Mouse (Mus musculus) midbrain, postnatal 0 days (tissue): ENCODE data around the gene Abhd12b. TPM values are rescaled to one million over a fixed set of nuclear protein-coding genes. Genes with fewer than 3 reads are reported as not detected.
A peak's percentile ranks its signal among the peaks of the same experiment; 100 is the strongest.

ENCODE experiments used
- ATAC-seq: fragments of 200-750 bp; cut with Nextera tagmentation; 2 replicates; pipeline ENCODE4 v1.8.0; 2017; ENCODE audit warnings: moderate number of reproducible peaks, mild to moderate bottlenecking, moderate TSS enrichment, moderate library complexity; ENCODE audit not compliant: low FRiP score
- DNase-seq: peaks from one replicate; pipeline ENCODE4 v3.0.0-alpha.2; 2015; ENCODE audit warnings: low spot score
- H3K27ac ChIP-seq: fragments of 300-500 bp; sonication (generic); 2 replicates; pipeline ENCODE4 v1.5.1; 2014; ENCODE audit warnings: low read depth, mild to moderate bottlenecking, low read length, mixed read lengths
- H3K27me3 ChIP-seq: fragments of 300-500 bp; sonication (generic); 2 replicates; pipeline ENCODE4 v1.6.1; 2014; ENCODE audit warnings: low read length, control low read depth, mixed read lengths; ENCODE audit not compliant: insufficient read depth
- H3K36me3 ChIP-seq: fragments of 300-500 bp; sonication (generic); 2 replicates; pipeline ENCODE4 v1.6.1; 2014; ENCODE audit warnings: low read length, control low read depth, mixed read lengths; ENCODE audit not compliant: insufficient read depth
- H3K4me1 ChIP-seq: fragments of 300-500 bp; sonication (generic); 2 replicates; pipeline ENCODE4 v1.6.1; 2014; ENCODE audit warnings: mild to moderate bottlenecking, control low read depth, antibody characterized with exemption, low read length, mixed read lengths; ENCODE audit not compliant: insufficient read depth
- H3K4me2 ChIP-seq: fragments of 300-500 bp; sonication (generic); 2 replicates; pipeline ENCODE4 v1.6.1; 2014; ENCODE audit warnings: low read depth, mild to moderate bottlenecking, low read length, mixed read lengths; ENCODE audit not compliant: poor library complexity, severe bottlenecking
- H3K4me3 ChIP-seq: fragments of 300-500 bp; sonication (generic); 2 replicates; pipeline ENCODE4 v1.5.1; 2014; ENCODE audit warnings: low read depth, mild to moderate bottlenecking, low read length, moderate library complexity
- H3K9ac ChIP-seq: fragments of 300-500 bp; sonication (generic); replicated peaks from 2 replicates; pipeline ENCODE4 v1.6.1; 2014; ENCODE audit warnings: mild to moderate bottlenecking, low read length, moderate library complexity, mixed read lengths; ENCODE audit not compliant: poor library complexity, severe bottlenecking
- H3K9me3 ChIP-seq: fragments of 300-500 bp; sonication (generic); 2 replicates; pipeline ENCODE4 v1.6.1; 2016; ENCODE audit warnings: low read length, control low read depth
- CTCF ChIP-seq: IDR thresholded peaks from 2 replicates; pipeline ENCODE4 v1.5.1; 2016; ENCODE audit warnings: antibody characterized with exemption, mild to moderate bottlenecking
- WGBS: fragments of 180-500 bp; shearing (Covaris S2); extraction: QIAGEN DNeasy Blood & Tissue Kit; methylation state at CpG from one replicate; pipeline ENCODE4 v1.1.7; 2014; 5-methylcytosine and 5-hydroxymethylcytosine counted together
- polyA plus RNA-seq: library from polyadenylated mRNA; unstranded; fragments of >200 nt; fragmentation: Nextera tagmentation; extraction: Ambion mirVana; gene quantifications from 2 replicates; pipeline ENCODE4 v1.2.1, GENCODE M21; 2015
- total RNA-seq: library from RNA; depleted of rRNA; stranded (reverse); fragments of >200 nt; gene quantifications from 2 replicates; pipeline ENCODE4 v1.2.3, GENCODE M21; 2014

The Abhd12b gene
- total and polyA plus RNA-seq, 2 experiments from 2014 or later: 0.19 TPM; not detected in 1

DNA sequence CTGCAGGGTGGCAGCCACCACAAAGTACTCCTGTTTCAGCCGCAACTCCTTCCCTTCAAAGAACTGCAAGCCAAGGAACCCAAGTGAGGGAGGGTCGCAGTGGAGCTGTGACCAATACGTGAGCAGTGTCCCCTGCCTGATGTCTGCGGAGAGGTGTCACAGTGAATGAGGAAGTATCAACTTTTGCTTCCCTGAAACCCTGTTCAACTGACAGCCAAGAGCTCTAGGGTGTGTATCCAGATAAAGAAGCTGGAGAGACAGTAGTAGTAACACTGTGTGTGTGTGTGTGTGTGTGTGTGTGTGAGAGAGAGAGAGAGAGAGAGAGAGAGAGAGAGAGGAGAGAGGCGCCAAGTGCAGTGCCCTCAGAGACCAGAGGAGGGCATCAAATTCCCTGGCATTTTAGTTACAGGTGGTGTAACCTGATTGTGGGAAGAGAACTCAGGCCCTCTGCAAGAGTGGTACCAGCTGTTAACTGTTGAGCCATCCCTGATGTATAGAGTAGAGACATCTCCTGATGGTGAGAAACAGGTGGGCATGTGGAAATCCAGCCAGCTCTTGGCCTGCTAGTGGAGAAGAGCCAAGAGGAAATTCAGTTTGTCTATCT, 48.1 kb downstream of the Abhd12b start:
- 70% methylated on average over 5 of the region's 5 CpGs for WGBS
- Histone ChIP-seq H3K9ac (no peak overlapping the region), H3K4me3 (no peak overlapping the region), H3K4me1 (no peaks in the 10 kb centered on the region), H3K27me3 (no peaks in the 10 kb centered on the region), H3K27ac (no peak overlapping the region), H3K4me2 (no peak overlapping the region), H3K36me3 (no peaks in the 10 kb centered on the region), H3K9me3 (no peaks in the 10 kb centered on the region)
- peak; percentile 27; the same call in 1 of the 2 replicates for TF ChIP-seq CTCF
- no peak for DNase-seq
- no peak for ATAC-seq

DNA sequence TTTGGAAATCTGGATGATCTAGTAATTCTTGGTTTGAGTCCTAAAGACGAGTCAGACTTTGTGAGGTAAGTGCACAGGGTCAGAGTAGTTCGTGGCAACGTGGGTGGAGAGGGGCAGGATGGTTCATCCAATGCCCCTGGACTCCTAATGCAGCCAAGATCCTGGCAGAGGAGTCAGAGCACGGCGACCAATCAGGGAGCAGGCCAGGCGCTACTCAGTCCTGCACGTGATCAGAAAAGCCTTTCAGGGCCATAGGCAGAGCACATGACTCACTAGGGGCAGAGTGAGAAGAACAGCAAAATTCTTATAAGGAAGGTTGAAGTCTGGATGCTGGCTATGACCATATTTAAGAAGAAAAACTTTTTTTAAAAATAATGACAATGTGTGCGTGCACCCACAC, 50.5 kb downstream of the Abhd12b start:
- DNase-seq: no peak
- H3K27me3 ChIP-seq: no peaks in the 10 kb centered on the region
- no peak overlapping the region for H3K9ac ChIP-seq
- no peaks in the 10 kb centered on the region for H3K4me1 ChIP-seq
- ATAC-seq: no peak
- H3K27ac ChIP-seq: no peak overlapping the region
- 81% methylated on average over 8 of the region's 8 CpGs for WGBS
- H3K9me3 ChIP-seq: no peaks in the 10 kb centered on the region
- H3K4me2 ChIP-seq: no peak overlapping the region
- H3K36me3 ChIP-seq: no peaks in the 10 kb centered on the region
- H3K4me3 ChIP-seq: no peak overlapping the region
- no peak for TF ChIP-seq CTCF

DNA sequence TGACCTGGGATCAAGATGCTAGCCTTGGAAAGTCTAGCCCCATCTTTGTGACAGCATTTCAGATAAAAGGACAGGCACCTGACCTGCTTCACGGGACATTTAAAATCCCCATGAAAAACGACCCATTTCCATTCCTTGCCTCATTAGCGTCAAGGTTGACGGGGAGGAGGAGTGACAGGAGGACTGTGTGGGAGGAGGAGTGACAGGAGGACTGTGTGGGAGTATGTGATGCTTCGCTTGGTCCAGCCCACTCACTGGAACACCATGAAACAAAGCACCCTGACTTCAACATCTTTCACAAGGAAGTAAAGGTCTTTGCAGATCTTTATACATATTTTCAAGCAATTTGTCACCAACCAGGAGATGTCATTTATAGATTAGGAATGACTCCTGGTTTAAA, 54.3 kb downstream of the Abhd12b start:
- H3K4me2 ChIP-seq: no peak overlapping the region
- no peaks in the 10 kb centered on the region for H3K27me3 ChIP-seq
- TF ChIP-seq CTCF: no peak
- 59% methylated on average over 5 of the region's 5 CpGs for WGBS
- ATAC-seq (no peak), DNase-seq (no peak)
- H3K9me3 ChIP-seq: no peaks in the 10 kb centered on the region
- no peaks in the 10 kb centered on the region for H3K4me1 ChIP-seq
- no peak overlapping the region for H3K27ac ChIP-seq
- no peak overlapping the region for H3K4me3 ChIP-seq
- H3K9ac ChIP-seq: no peak overlapping the region
- H3K36me3 ChIP-seq: no peaks in the 10 kb centered on the region

DNA sequence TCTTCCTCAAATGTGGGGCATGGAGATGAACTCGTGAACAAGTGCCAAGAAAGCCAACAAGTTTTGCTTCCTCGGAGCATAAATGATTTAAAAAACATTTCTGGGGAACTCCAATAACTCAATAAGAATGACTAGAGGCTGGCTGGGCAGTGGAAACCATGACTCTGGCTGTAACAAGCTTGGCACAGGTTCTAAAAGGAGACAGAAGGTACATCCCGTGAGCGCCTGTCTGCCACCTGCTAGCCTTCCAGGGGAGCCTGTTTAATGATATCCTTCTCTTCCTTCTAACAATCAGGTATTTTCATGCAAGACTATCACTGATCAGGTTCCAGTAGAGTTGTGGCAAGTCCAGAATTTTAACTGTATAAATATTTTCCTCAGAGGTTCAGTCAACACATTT, 58.6 kb downstream of the Abhd12b start:
- Histone ChIP-seq H3K4me1 (peaks cover 2% of the 10 kb centered on the region; the same call in 1 of the 2 replicates), H3K4me2 (no peak overlapping the region), H3K27me3 (no peaks in the 10 kb centered on the region), H3K4me3 (no peak overlapping the region), H3K36me3 (no peaks in the 10 kb centered on the region), H3K27ac (no peak overlapping the region), H3K9me3 (no peaks in the 10 kb centered on the region), H3K9ac (no peak overlapping the region)
- 67% methylated on average over 4 of the region's 4 CpGs for WGBS
- TF ChIP-seq CTCF: no peak
- ATAC-seq: no peak
- DNase-seq: peak; percentile 31

DNA sequence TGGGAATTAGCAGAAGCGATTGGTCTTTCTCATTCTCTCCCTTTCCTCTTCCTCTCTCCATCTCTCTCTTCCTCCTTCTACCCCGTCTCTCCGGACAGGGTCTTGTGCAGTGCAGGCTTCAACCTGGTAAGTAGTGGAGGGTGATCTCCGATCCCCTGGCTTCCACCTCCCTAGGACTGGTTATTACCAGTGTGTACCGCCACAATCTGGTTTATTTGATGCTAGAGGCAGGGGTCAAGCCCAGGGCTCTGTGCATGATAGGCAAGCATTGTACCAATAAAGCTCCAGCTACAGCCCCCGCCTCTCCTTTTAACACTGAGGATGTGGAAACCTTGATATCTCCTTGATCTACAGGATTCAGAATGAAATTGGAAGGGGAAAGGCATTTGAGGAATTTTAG, 59.7 kb downstream of the Abhd12b start:
- DNase-seq: no peak
- no peak for TF ChIP-seq CTCF
- no peaks in the 10 kb centered on the region for H3K36me3 ChIP-seq
- no peak overlapping the region for H3K9ac ChIP-seq
- WGBS: 96% methylated on average over 6 of the region's 6 CpGs
- ATAC-seq: no peak
- H3K9me3 ChIP-seq: no peaks in the 10 kb centered on the region
- H3K4me1 ChIP-seq: peaks cover 2% of the 10 kb centered on the region; the same call in 1 of the 2 replicates
- H3K27me3 ChIP-seq: no peaks in the 10 kb centered on the region
- H3K4me3 ChIP-seq: no peak overlapping the region
- H3K27ac ChIP-seq: no peak overlapping the region
- H3K4me2 ChIP-seq: no peak overlapping the region

DNA sequence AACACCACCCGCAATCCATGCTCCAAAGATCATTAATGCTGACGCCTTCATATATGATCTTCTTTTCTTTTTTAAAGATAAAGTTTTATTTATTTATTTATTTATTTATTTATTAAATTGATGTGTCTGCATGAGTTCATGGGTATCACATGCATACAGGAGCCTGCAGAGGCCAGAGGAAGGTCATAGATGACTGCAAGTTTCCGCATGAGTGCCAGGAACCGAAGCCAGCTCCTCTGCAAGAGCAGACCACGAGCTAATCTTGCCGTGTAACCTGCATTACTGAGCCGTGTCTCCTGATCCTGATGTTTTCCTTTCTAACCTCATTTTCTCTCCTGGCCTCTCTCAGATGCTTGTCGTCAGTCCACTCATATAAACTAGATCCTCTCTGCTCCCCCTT, 60.3 kb downstream of the Abhd12b start:
- H3K27ac ChIP-seq: no peak overlapping the region
- TF ChIP-seq CTCF: no peak
- 89% methylated on average over 8 of the region's 8 CpGs for WGBS

More for the DNA sequence above, 60.3 kb downstream of the Abhd12b start:
- Histone ChIP-seq H3K36me3 (no peaks in the 10 kb centered on the region), H3K27me3 (no peaks in the 10 kb centered on the region), H3K4me3 (no peak overlapping the region), H3K9ac (no peak overlapping the region), H3K9me3 (no peaks in the 10 kb centered on the region), H3K4me2 (no peak overlapping the region), H3K4me1 (peaks cover 2% of the 10 kb centered on the region; the same call in 1 of the 2 replicates)
- ATAC-seq (no peak), DNase-seq (no peak)
